Mouse (Mus musculus): Measurements from ENCODE around the gene Cmtm4. TPM values are rescaled to one million over a fixed set of nuclear protein-coding genes. Genes with fewer than 3 reads are reported as not detected.

The Cmtm4 gene
- 2.8 and 3.2 TPM in 2 replicates for polyA plus RNA-seq (2014; fragmentation: Nextera tagmentation; extraction: Ambion mirVana)

DNA sequence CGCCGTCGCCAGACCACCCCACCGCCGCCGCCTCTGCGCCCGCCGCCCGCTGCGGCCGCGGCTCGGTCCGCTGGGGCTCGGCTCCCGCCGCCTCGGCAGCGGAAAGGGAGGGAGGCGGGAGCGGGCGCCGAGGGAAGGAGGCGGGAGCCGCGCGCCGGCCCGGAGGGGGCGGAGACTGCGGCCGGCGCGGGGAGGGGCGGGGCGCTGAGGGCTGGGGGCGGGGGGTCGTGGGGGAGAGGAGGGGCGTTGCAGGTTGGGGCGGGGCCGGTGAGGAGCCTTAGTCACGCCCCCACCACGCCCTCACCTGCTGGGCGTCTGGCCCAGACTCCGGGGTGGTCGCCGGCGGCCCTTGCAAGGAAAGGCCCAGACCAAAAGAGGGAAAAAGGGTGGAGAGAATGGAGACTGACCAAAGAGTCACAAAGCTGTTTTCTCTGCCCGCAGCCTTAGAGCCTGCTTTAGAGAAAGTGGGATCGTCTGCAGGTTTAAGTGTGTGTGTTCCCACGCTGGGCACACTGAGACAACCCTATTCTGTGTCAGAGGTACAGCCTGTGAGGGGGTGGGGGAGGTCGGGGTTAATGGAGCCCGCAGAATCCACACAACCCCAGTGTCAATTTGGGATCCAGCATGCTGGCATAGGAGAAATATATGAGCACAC is at the start of gene Cmtm4:
TSS of gene Cmtm4 (minus strand) at position 105 of the 655 bp plus-strand sequence.
- Histone ChIP-seq H3K9ac (ENCODE audit: low read length) (peak within 1 kb of the TSS; percentile 82), H3K4me3 (ENCODE audit: low read depth, low read length) (peak within 1 kb of the TSS; percentile 78), H3K36me3 (ENCODE audit: control insufficient read depth, insufficient read depth, low read length) (no peaks in the 10 kb centered on the region), H3K27ac (ENCODE audit: low read depth, low read length) (peak within 1 kb of the TSS; percentile 44), H3K4me1 (ENCODE audit: control insufficient read depth, insufficient read depth, low read length) (peaks cover 7% of the 10 kb centered on the region; the same call in 1 of the 2 replicates), H3K4me2 (ENCODE audit: low read depth) (peak within 1 kb of the TSS; percentile 97), H3K27me3 (ENCODE audit: control insufficient read depth, insufficient read depth, low read length) (no peaks in the 10 kb centered on the region), H3K9me3 (ENCODE audit: control insufficient read depth, low read length) (no peaks in the 10 kb centered on the region)
- ATAC-seq (ENCODE audit: insufficient read depth, low FRiP score, low TSS enrichment) (peak; percentile 72), DNase-seq (ENCODE audit: low spot score) (peak; percentile 80)
- WGBS, result 5% methylated on average over 14 of the region's 54 CpGs

GRCm38 (mm10) chr8:104445248-104445647 is 49.6 kb upstream of the Cmtm4 start:
- Histone ChIP-seq H3K4me2 (ENCODE audit: low read depth) (no peak overlapping the region), H3K27me3 (ENCODE audit: control insufficient read depth, insufficient read depth, low read length) (no peaks in the 10 kb centered on the region), H3K4me1 (ENCODE audit: control insufficient read depth, insufficient read depth, low read length) (peaks cover 9% of the 10 kb centered on the region), H3K36me3 (ENCODE audit: control insufficient read depth, insufficient read depth, low read length) (no peaks in the 10 kb centered on the region; the same call in 1 of the 2 replicates), H3K9ac (ENCODE audit: low read length) (no peak overlapping the region), H3K27ac (ENCODE audit: low read depth, low read length) (no peak overlapping the region), H3K4me3 (ENCODE audit: low read depth, low read length) (no peak overlapping the region), H3K9me3 (ENCODE audit: control insufficient read depth, low read length) (no peaks in the 10 kb centered on the region)
- 64% methylated on average over 6 of the region's 6 CpGs for WGBS
- DNase-seq (ENCODE audit: low spot score) (no peak), ATAC-seq (ENCODE audit: insufficient read depth, low FRiP score, low TSS enrichment) (no peak)

DNA sequence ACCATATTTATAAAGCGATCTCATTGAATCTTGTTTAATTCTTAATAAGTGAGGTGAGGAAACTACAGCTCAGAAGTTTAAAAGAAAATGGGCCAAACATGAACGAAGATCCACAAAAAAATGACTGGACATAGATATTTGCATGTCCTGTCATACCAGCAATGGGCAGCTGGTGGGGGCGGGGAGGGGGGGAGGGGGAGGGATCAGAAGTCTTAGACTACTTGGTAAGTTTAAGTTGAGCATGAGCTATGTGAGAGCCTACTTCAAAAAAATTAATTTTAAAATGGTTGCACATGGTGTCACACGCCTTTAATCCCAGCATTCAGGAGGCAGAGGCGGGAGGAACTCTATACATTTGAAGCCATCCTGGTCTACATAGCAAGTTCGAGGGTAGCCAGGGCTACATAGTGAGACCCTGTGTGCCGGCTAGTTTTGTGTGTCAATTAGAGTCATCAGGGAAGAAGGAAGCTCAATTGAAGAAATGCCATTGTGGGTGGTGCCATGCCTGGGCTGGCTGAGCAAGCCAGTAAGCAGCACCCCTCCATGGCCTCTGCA is 47.6 kb upstream of the Cmtm4 start:
- H3K9me3 ChIP-seq (ENCODE audit: control insufficient read depth, low read length), result no peaks in the 10 kb centered on the region
- H3K27ac ChIP-seq (ENCODE audit: low read depth, low read length), result no peak overlapping the region
- no peaks in the 10 kb centered on the region for H3K27me3 ChIP-seq (ENCODE audit: control insufficient read depth, insufficient read depth, low read length)
- peak overlapping the region; percentile 98; the same call in 1 of the 2 replicates for H3K9ac ChIP-seq (ENCODE audit: low read length)
- ATAC-seq (ENCODE audit: insufficient read depth, low FRiP score, low TSS enrichment) (peak; percentile 58), DNase-seq (ENCODE audit: low spot score) (no peak)
- peak overlapping the region; percentile 96 for H3K4me3 ChIP-seq (ENCODE audit: low read depth, low read length)
- H3K4me2 ChIP-seq (ENCODE audit: low read depth), result no peak overlapping the region
- H3K4me1 ChIP-seq (ENCODE audit: control insufficient read depth, insufficient read depth, low read length), result peaks cover 9% of the 10 kb centered on the region
- 65% methylated on average over 7 of the region's 7 CpGs for WGBS
- H3K36me3 ChIP-seq (ENCODE audit: control insufficient read depth, insufficient read depth, low read length), result peaks cover 3% of the 10 kb centered on the region

DNA sequence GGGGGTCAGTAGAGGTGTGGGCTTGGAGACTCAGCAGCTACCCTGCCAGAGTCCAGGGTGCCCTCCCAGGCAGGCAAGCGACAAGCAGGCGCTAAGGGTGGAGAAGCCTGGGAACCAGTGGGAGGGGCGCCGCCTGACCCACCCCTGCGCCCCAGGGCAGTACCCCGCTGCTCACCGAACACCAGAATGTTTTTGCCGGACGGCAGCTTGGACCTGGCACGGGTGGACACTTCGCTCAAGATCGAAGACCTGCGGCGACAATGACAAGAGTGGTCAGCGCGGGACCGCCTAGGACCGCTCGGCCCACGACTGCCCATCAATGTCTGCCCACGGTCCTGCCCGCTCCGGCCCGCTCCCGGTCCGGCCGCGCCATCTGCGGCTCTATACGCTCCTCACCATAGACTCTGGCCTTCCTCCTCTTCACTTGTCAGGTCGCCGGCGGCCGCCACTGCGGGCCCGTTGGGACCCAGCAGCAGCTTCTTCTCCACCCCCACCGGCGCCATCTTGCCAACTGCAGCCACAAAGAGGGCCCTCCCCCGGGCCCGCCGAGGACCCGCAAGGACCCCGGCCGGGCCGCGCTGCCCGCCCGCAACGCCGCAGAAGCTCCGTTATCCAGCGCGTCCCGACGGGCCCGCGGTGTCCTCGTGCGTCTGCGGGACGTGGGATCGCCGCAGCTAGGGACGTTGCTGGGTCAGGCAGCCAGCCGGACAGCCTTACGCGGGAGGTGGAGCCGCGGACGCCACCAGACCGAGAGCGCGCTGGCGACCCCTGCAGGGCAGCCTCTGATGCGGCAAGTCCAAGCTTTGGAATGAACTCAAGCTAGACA is 46.9 kb upstream of the Cmtm4 start, which contains the start of gene Dync1li2:
TSS of gene Dync1li2 (minus strand) at position 749 of the 826 bp plus-strand sequence.
- ATAC-seq (ENCODE audit: insufficient read depth, low FRiP score, low TSS enrichment) (peak; percentile 87), DNase-seq (ENCODE audit: low spot score) (peak; percentile 94)
- Histone ChIP-seq H3K27me3 (ENCODE audit: control insufficient read depth, insufficient read depth, low read length) (no peaks in the 10 kb centered on the region), H3K27ac (ENCODE audit: low read depth, low read length) (peak within 1 kb of the TSS; percentile 89), H3K4me1 (ENCODE audit: control insufficient read depth, insufficient read depth, low read length) (peaks cover 9% of the 10 kb centered on the region), H3K9me3 (ENCODE audit: control insufficient read depth, low read length) (no peaks in the 10 kb centered on the region), H3K9ac (ENCODE audit: low read length) (peak within 1 kb of the TSS; percentile 98), H3K4me2 (ENCODE audit: low read depth) (peak within 1 kb of the TSS; percentile 84), H3K36me3 (ENCODE audit: control insufficient read depth, insufficient read depth, low read length) (peaks cover 6% of the 10 kb centered on the region), H3K4me3 (ENCODE audit: low read depth, low read length) (peak within 1 kb of the TSS; percentile 96)
- WGBS, result under 1% methylated on average over 75 of the region's 75 CpGs

- ATAC-seq (ENCODE audit: insufficient read depth, low FRiP score, low TSS enrichment), result no peak
- Histone ChIP-seq H3K36me3 (ENCODE audit: control insufficient read depth, insufficient read depth, low read length) (peaks cover 14% of the 10 kb centered on the region), H3K4me1 (ENCODE audit: control insufficient read depth, insufficient read depth, low read length) (peaks cover 9% of the 10 kb centered on the region), H3K9ac (ENCODE audit: low read length) (peak overlapping the region; percentile 98), H3K9me3 (ENCODE audit: control insufficient read depth, low read length) (no peaks in the 10 kb centered on the region), H3K27ac (ENCODE audit: low read depth, low read length) (no peak overlapping the region), H3K27me3 (ENCODE audit: control insufficient read depth, insufficient read depth, low read length) (no peaks in the 10 kb centered on the region), H3K4me3 (ENCODE audit: low read depth, low read length) (peak overlapping the region; percentile 96), H3K4me2 (ENCODE audit: low read depth) (peak overlapping the region; percentile 84)
- DNase-seq (ENCODE audit: low spot score), result no peak
- WGBS, result 63% methylated on average over 7 of the region's 7 CpGs
These were observed 46.0 kb upstream of the Cmtm4 start for GRCm38 (mm10) chr8:104441613-104442012.

GRCm38 (mm10) chr8:104439461-104439860 is 43.9 kb upstream of the Cmtm4 start:
- WGBS, result 92% methylated on average over 8 of the region's 8 CpGs
- no peak overlapping the region for H3K4me2 ChIP-seq (ENCODE audit: low read depth)
- ATAC-seq (ENCODE audit: insufficient read depth, low FRiP score, low TSS enrichment), result no peak
- no peaks in the 10 kb centered on the region for H3K27me3 ChIP-seq (ENCODE audit: control insufficient read depth, insufficient read depth, low read length)
- H3K36me3 ChIP-seq (ENCODE audit: control insufficient read depth, insufficient read depth, low read length), result peaks cover 20% of the 10 kb centered on the region
- no peak overlapping the region for H3K4me3 ChIP-seq (ENCODE audit: low read depth, low read length)
- DNase-seq (ENCODE audit: low spot score), result no peak
- H3K9ac ChIP-seq (ENCODE audit: low read length), result no peak overlapping the region
- no peaks in the 10 kb centered on the region for H3K9me3 ChIP-seq (ENCODE audit: control insufficient read depth, low read length)
- peaks cover 9% of the 10 kb centered on the region for H3K4me1 ChIP-seq (ENCODE audit: control insufficient read depth, insufficient read depth, low read length)
- H3K27ac ChIP-seq (ENCODE audit: low read depth, low read length), result no peak overlapping the region

DNA sequence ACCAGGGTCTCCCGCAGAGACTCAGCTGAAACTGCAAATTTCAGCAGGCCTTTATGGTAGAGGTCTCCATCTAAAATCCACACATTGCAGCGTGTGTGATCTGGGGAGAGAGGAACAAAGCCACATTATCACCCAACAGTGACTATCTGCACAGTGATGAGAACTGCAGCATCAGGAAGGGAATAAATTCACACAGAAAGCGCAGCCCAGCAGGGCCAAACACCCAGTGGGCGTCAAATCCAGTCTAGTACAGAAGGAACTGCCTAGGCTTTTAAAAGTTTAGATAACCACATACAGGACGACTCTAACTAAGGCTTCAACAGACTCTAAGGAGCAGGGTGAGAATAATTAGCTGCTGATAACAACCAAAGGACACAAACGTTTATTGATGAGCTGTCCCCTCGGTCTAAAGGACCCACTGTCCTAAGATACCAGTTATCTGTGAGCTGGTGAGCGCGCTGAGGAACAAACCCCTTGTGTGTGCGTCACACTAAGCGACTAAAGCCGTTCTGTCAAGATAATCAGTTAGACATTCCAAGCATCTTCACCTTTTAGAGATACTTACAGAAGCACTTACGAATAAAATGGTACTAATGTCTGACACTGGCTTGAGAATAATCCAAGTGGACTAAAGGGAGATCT is 42.0 kb upstream of the Cmtm4 start:
- WGBS, result 92% methylated on average over 13 of the region's 13 CpGs
- H3K27me3 ChIP-seq (ENCODE audit: control insufficient read depth, insufficient read depth, low read length), result no peaks in the 10 kb centered on the region
- H3K27ac ChIP-seq (ENCODE audit: low read depth, low read length), result no peak overlapping the region
- H3K4me2 ChIP-seq (ENCODE audit: low read depth), result no peak overlapping the region
- H3K4me3 ChIP-seq (ENCODE audit: low read depth, low read length), result no peak overlapping the region
- no peak for ATAC-seq (ENCODE audit: insufficient read depth, low FRiP score, low TSS enrichment)
- H3K9ac ChIP-seq (ENCODE audit: low read length), result no peak overlapping the region
- H3K36me3 ChIP-seq (ENCODE audit: control insufficient read depth, insufficient read depth, low read length), result peaks cover 25% of the 10 kb centered on the region
- H3K9me3 ChIP-seq (ENCODE audit: control insufficient read depth, low read length), result no peaks in the 10 kb centered on the region
- peaks cover 9% of the 10 kb centered on the region for H3K4me1 ChIP-seq (ENCODE audit: control insufficient read depth, insufficient read depth, low read length)
- DNase-seq (ENCODE audit: low spot score), result no peak

GRCm38 (mm10) chr8:104436591-104436990 is 41.0 kb upstream of the Cmtm4 start:
- no peak overlapping the region for H3K27ac ChIP-seq (ENCODE audit: low read depth, low read length)
- no peak overlapping the region for H3K9ac ChIP-seq (ENCODE audit: low read length)
- no peaks in the 10 kb centered on the region for H3K27me3 ChIP-seq (ENCODE audit: control insufficient read depth, insufficient read depth, low read length)
- no peaks in the 10 kb centered on the region for H3K9me3 ChIP-seq (ENCODE audit: control insufficient read depth, low read length)
- no peak overlapping the region for H3K4me2 ChIP-seq (ENCODE audit: low read depth)
- H3K36me3 ChIP-seq (ENCODE audit: control insufficient read depth, insufficient read depth, low read length), result peaks cover 31% of the 10 kb centered on the region
- peaks cover 6% of the 10 kb centered on the region for H3K4me1 ChIP-seq (ENCODE audit: control insufficient read depth, insufficient read depth, low read length)
- H3K4me3 ChIP-seq (ENCODE audit: low read depth, low read length), result no peak overlapping the region
- WGBS, result 96% methylated on average over 4 of the region's 4 CpGs
- no peak for ATAC-seq (ENCODE audit: insufficient read depth, low FRiP score, low TSS enrichment)
- DNase-seq (ENCODE audit: low spot score), result no peak
